Mouse (Mus musculus) embryonic stem cell, embryonic (primary cell): ENCODE data around the gene Serpini1.

Source experiments
- CTCF ChIA-PET, 4 experiments: fragments of 300-600 bp in 2 of 4; fragments of 350-600 bp in 2 of 4; sonication (Branson Sonifier 250); formaldehyde crosslinking; loops; one replicate each; lab custom pipeline; 2022; ENCODE audit warnings: inconsistent platforms in 2 of 4; lab: Charles Lee
- POLR2A ChIA-PET, 4 experiments: fragments of 300-600 bp in 2 of 4; fragments of 350-600 bp in 2 of 4; sonication (Branson Sonifier 250); formaldehyde crosslinking; loops; one replicate each; lab custom pipeline; 2022; ENCODE audit warnings: antibody characterized with exemption in 4 of 4, inconsistent platforms in 1 of 4; lab: Charles Lee

Gene Serpini1

GRCm38 (mm10) chr3:75557292-75557691 lies at the start of gene Serpini1:
TSS of gene Serpini1 (plus strand) at chr3:75557547.
- POLR2A ChIA-PET, result interaction anchor here in 3 of 4 experiments (0.6 to 5.2 kb wide), 37 partner anchors 8 to 304 kb away, joined by 3 to 63 read pairs (median 4); no protein-coding TSS in a partner anchor

GRCm38 (mm10) chr3:75517631-75518250 lies 39.6 kb upstream of the Serpini1 start:
- ChIA-PET CTCF (interaction anchor here in 2 of 4 experiments (0.6 to 1.1 kb wide), 2 partner anchors 25 to 1066 kb away, joined by 4 read pairs; no protein-coding TSS in a partner anchor), POLR2A (interaction anchor here in 2 of 4 experiments (0.9 to 1.0 kb wide), 3 partner anchors 9 to 20 kb away, joined by 3 read pairs; no protein-coding TSS in a partner anchor)

More at GRCm38 (mm10) chr3:75557292-75557691, at the start of gene Serpini1:
- CTCF ChIA-PET, result interaction anchor here in 1 of 4 experiments (0.9 kb wide), 1 partner anchor 164 kb away, joined by 3 read pairs; no protein-coding TSS in a partner anchor

DNA sequence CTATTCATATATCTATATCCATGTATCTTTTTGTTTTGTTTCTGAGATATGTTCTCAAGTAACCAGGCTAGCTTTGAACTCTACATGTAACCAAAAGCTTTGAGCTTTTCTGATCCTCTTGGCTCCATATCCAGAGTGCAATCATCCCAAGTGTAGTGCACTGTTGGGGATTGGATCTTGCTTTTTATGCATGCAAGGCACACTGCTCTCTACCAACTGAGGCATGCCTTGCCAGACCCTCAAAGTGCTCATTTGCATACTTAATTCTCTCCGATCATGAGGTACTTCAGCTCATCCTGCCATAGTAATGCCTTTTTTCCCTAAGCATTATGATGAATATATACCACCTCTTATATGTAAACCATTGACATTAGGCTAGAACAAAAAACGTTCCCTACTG lies 36.0 kb upstream of the Serpini1 start:
- POLR2A ChIA-PET, result interaction anchor here in 1 of 4 experiments (0.8 to 1.4 kb wide), 4 partner anchors 20 to 133 kb away, joined by 3 to 4 read pairs (median 4); no protein-coding TSS in a partner anchor
- CTCF ChIA-PET, result no interaction called here

GRCm38 (mm10) chr3:75522527-75522926 lies 34.8 kb upstream of the Serpini1 start:
- ChIA-PET CTCF (interaction anchor here in 1 of 4 experiments (0.6 kb wide), 1 partner anchor 199 kb away, joined by 3 read pairs; no protein-coding TSS in a partner anchor), POLR2A (interaction anchor here in 1 of 4 experiments (1.1 to 1.4 kb wide), 3 partner anchors 19 to 128 kb away, joined by 3 to 4 read pairs (median 4); no protein-coding TSS in a partner anchor)

DNA sequence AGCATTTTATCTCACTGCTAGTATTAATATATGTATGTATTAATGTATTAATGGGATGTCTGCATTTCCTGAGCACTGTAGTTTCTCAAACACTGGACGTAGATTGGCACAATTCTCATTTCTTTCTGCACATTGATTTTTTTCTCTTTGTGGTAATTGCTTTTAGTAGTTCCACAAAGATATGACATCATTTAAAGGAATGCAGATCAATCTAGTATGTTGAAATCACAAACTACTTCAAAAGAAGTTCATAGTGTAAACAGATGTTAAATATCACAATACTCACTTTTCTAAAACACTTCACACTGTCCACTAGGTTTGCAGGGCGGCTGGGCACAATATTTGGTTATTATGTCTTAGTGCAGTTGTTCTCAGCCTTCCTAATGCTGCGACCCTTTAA lies 26.3 kb upstream of the Serpini1 start:
- CTCF ChIA-PET, result no interaction called here
- POLR2A ChIA-PET, result interaction anchor here in 2 of 4 experiments (0.6 kb wide), 2 partner anchors 16 to 18 kb away, joined by 4 read pairs; no protein-coding TSS in a partner anchor

GRCm38 (mm10) chr3:75534045-75534834 lies 23.1 kb upstream of the Serpini1 start:
- ChIA-PET POLR2A (interaction anchor here in 2 of 4 experiments (1.1 to 1.2 kb wide), 3 partner anchors 23 to 118 kb away, joined by 3 read pairs; partner anchors contain the start of gene Serpini1 (in 1 of the 2)), CTCF (no interaction called here)

DNA sequence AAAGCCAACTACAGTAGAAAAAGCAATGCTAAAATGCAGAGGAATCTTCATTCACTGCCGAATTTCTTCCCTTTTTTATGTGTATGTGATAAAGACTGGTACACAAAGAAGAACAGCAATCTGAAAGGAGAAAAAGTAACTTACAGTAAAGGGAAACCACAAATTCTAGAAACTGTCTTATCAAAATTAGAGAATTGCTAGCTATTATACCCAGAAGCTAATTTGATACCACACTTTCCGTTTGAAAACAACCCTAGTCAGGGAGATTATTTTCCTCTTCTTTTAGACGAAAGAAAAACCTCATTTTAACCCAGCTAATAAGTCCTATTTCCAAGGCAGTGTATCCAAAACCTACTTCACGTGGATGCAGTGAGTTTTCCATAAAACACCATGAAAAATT lies 16.1 kb upstream of the Serpini1 start:
- ChIA-PET CTCF (no interaction called here), POLR2A (interaction anchor here in 2 of 4 experiments (1.2 to 6.6 kb wide), 2 partner anchors 15 to 19 kb away, joined by 4 to 35 read pairs; partner anchors contain the start of genes Pdcd10 (in 1 of the 2) and Serpini1 (in 1 of the 2))

DNA sequence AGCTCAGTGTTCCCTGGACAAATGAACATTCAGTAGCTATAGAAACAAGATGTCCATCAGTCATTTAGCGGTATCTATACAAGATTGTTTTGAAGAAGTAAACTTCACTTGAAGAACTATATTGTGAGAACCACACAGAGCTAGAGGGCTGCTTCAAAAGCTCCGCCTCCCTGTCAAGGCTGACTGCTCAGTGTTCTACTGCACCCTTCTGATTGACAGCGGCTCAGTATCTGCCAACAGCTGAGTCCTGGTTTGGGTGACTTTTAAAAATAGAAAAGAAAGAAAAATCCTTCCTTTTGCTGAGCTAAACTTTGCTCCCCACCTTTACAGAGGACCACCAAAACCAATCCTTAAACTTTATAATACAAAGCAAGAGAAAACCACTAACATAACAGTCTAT lies 14.5 kb upstream of the Serpini1 start:
- POLR2A ChIA-PET, result interaction anchor here in 2 of 4 experiments (0.8 to 6.6 kb wide), 7 partner anchors 9 to 109 kb away, joined by 3 to 39 read pairs (median 5); partner anchors contain the start of genes Pdcd10 (in 2 of the 2) and Serpini1 (in 2 of the 2)
- CTCF ChIA-PET, result interaction anchor here in 2 of 4 experiments (0.6 to 1.4 kb wide), 4 partner anchors 25 to 874 kb away, joined by 3 to 4 read pairs (median 3); no protein-coding TSS in a partner anchor

DNA sequence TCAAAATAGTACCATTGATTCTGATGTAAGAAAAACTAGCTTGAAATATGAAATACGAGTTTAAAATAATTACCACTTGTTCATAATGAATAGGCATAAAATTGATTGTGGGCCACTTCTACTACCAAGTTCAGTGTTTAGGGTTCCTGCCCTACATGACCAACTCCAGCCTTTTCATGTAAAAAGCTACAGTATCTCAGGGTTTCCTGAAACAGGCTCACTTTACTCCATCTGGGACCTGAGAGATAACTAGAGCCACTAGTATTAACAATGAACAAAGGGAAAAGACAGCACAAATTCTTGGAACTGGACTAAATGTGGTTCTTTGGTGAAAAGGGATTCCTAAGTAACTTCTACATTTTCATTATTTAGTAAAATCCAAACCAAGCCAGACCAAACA lies 13.1 kb upstream of the Serpini1 start:
- CTCF ChIA-PET, result no interaction called here
- POLR2A ChIA-PET, result interaction anchor here in 3 of 4 experiments (0.6 to 6.6 kb wide), 9 partner anchors 8 to 487 kb away, joined by 3 to 39 read pairs (median 4); partner anchors contain the start of genes Pdcd10 (in 2 of the 3) and Serpini1 (in 2 of the 3)

- ChIA-PET POLR2A (interaction anchor here in 1 of 4 experiments (1.6 kb wide), 1 partner anchor 8 kb away, joined by 4 read pairs; no protein-coding TSS in a partner anchor), CTCF (no interaction called here)
Measured at GRCm38 (mm10) chr3:75551248-75551647, 6.1 kb upstream of the Serpini1 start.

- POLR2A ChIA-PET, result interaction anchor here in 3 of 4 experiments (0.6 to 5.2 kb wide), 15 partner anchors 10 to 165 kb away, joined by 3 to 63 read pairs (median 8); no protein-coding TSS in a partner anchor
- CTCF ChIA-PET, result interaction anchor here in 1 of 4 experiments (0.8 to 1.1 kb wide), 2 partner anchors 23 to 392 kb away, joined by 3 to 4 read pairs; partner anchors contain the start of gene Zbbx
Measured at GRCm38 (mm10) chr3:75556121-75556694, 1.1 kb upstream of the Serpini1 start.

GRCm38 (mm10) chr3:75556695-75557291 lies 554 bp upstream of the Serpini1 start, which contains the start of gene Pdcd10:
TSS of gene Pdcd10 (minus strand) at chr3:75556856.
- CTCF ChIA-PET, result interaction anchor here in 1 of 4 experiments (0.8 to 1.1 kb wide), 3 partner anchors 22 to 392 kb away, joined by 3 to 4 read pairs (median 3); partner anchors contain the start of gene Zbbx
- POLR2A ChIA-PET, result interaction anchor here in 3 of 4 experiments (0.6 to 5.2 kb wide), 34 partner anchors 8 to 304 kb away, joined by 3 to 63 read pairs (median 5); no protein-coding TSS in a partner anchor

- ChIA-PET CTCF (no interaction called here), POLR2A (interaction anchor here in 2 of 4 experiments (1.6 to 1.8 kb wide), 2 partner anchors 17 kb away, joined by 3 to 4 read pairs; partner anchors contain the start of gene Serpini1 (in 2 of the 2))
Measured at GRCm38 (mm10) chr3:75574074-75574473, 16.7 kb downstream of the Serpini1 start.

- CTCF ChIA-PET, result interaction anchor here in 1 of 4 experiments (0.5 kb wide), 1 partner anchor 67 kb away, joined by 3 read pairs; no protein-coding TSS in a partner anchor
- POLR2A ChIA-PET, result no interaction called here
Measured at GRCm38 (mm10) chr3:75575582-75575981, 18.2 kb downstream of the Serpini1 start.

DNA sequence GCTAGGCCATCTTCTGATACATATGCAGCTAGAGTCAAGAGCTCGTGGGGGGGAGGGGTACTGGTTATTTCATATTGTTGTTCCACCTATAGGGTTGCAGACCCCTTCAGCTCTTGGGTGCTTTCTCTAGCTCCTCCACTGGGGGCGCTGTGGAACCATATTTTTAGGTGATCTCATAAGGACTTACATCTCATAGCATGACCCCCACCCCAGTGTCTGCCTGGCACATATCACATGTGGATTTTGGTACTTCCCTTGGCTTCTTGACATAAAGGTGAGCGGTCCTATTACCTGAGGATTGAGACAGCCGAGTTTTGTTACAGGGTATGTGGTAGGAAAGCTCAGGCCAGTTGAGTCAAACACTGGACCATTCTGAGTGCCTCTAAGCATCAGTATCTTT lies 22.0 kb downstream of the Serpini1 start:
- POLR2A ChIA-PET, result interaction anchor here in 3 of 4 experiments (0.5 to 1.3 kb wide), 4 partner anchors 22 to 71 kb away, joined by 3 to 9 read pairs (median 3); partner anchors contain the start of gene Serpini1 (in 2 of the 3)

DNA sequence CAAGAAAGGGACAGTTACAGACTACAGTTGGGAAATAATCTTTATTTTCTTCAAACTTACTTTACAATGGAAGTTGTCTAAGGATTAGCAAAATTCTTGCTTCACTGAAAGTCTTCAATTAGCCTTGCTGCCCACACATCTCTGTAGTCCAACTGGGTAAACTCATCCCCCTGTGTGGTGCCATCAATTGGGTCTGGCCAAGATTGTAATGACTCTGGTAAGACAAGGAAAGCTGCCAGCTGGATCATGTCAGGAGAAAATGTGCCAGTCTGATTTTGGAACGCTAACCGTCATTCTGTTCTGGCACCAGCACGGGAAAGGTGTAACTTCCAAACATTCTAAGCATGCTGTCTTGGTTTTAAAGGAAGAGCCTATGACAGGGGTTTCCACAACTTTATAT lies 25.9 kb downstream of the Serpini1 start:
- CTCF ChIA-PET, result no interaction called here

More for the DNA sequence above, 22.0 kb downstream of the Serpini1 start:
- CTCF ChIA-PET, result interaction anchor here (0.5 to 1.4 kb wide), 21 partner anchors 8 to 1895 kb away, joined by 3 to 9 read pairs (median 4); partner anchors contain the start of gene Pdcd10 (in 1 of the 4)

More for the DNA sequence above, 25.9 kb downstream of the Serpini1 start:
- POLR2A ChIA-PET, result interaction anchor here in 2 of 4 experiments (0.7 kb wide), 2 partner anchors 67 to 278 kb away, joined by 3 to 4 read pairs; no protein-coding TSS in a partner anchor
